19 mouse cellular contexts compared by ENCODE assay signal in the genomic region with DNA sequence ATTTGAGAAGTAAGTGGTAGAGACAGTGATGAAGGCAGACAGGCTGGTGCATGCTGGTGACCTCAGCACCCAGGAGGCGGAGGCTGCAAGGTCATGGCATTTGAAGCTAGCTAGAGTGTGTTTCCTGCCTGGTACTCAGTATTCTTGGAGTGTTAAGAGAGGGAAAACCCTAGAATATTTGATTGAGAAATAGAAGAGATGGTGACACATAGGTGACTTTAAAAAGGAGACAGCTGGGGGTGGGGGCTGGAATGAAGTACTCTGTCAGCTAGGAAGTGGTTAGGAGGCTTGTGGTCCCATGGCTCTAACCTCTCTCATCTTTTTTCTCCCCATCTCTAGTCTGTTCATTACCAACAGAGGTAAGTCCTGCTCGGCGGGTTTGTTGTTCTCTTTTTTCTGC. TPM values are rescaled to one million over a fixed set of nuclear protein-coding genes. Genes with fewer than 3 reads are reported as not detected.
DNase-seq lines count a peak whose midpoint lies in the region; ATAC-seq lines count a peak whose summit lies in the region.
"Had no signal": no experiment of that assay in that cellular context is flagged by ENCODE, and none has a peak within 500 bp of the region (broad histone marks: within the 10 kb centered on the region; RNA-seq: fewer than 3 reads in every experiment).

No protein-coding gene starts in this region.

- peaks cover 28% of the 10 kb centered on the region for H3K36me3 ChIP-seq in macrophage (ENCODE audit: inconsistent target)

- H3K4me3 ChIP-seq in macrophage (ENCODE audit: inconsistent target) = no peak overlapping the region
- H3K4me3 ChIP-seq: hindbrain, embryonic 10.5 days had no signal

- WGBS in macrophage (ENCODE audit: missing documents) = 28% methylated on average over 3 of the region's 3 CpGs

- DNase-seq in thymus, postnatal 4 days = peak; percentile 28
- no peak for DNase-seq in thymus, postnatal 25 days
- DNase-seq in adrenal gland, postnatal 10 days = peak; percentile 49
- no peak for DNase-seq in gastrocnemius, postnatal 14 days
- DNase-seq in heart, postnatal 10 days = no peak
- DNase-seq: cerebellum, adult 9-11 months; lung, postnatal 10 days; thymus, postnatal 36 days had no signal

- peaks cover 57% of the 10 kb centered on the region for H3K79me2 ChIP-seq in macrophage (ENCODE audit: inconsistent target)

- no peak for ATAC-seq in erythroblast, adult 5-6 weeks (replicated peaks; ENCODE audit: low FRiP score, poor library complexity, severe bottlenecking)
- ATAC-seq: forebrain, embryonic 16.5 days; intestine, embryonic 16.5 days had no signal

- peak overlapping the region; percentile 25; the same call in 1 of the 2 replicates for H3K27ac ChIP-seq in macrophage
- H3K27ac ChIP-seq: hindbrain, embryonic 10.5 days; liver, embryonic 14.5 days had no signal

- intact Hi-C loops in gastrocnemius, postnatal 14 days (cut with DNase I; ENCODE audit: low total_unique reads) = no loop called here
- intact Hi-C loops in heart, postnatal 10 days (cut with DNase I) = no loop called here

RNA-seq across cellular contexts. Expression of a gene that starts 7.9 kb away (rescaled TPM):
- 10 to 100 TPM; 68.0 to 74.5 TPM for total RNA-seq in adrenal gland, postnatal 10 days (2021)
- total RNA-seq in macrophage (2018; cell fraction: chromatin; rRNA removed) = 100 to 1,000 TPM in 7 of 26 experiments, 10 to 100 TPM in 19; 12.5 to 167 (median 57.8) TPM
- 100 to 1,000 TPM in 1 of 26 experiments, 10 to 100 TPM in 25; 30.9 to 117 (median 66.6) TPM for total RNA-seq in macrophage (2018; cell fraction: cytosol; rRNA removed)
- 100 to 1,000 TPM in 2 of 26 experiments, 10 to 100 TPM in 24; 13.0 to 120 (median 43.4) TPM for total RNA-seq in macrophage (2018; cell fraction: nucleus; rRNA removed)
- polyA plus RNA-seq in macrophage (2018) = 32.8 to 151 TPM (median 58.4 TPM) in 3 replicates
- 10 to 100 TPM; 45.4 to 55.2 TPM for total RNA-seq in gastrocnemius, postnatal 14 days (2021)
- total RNA-seq in heart, postnatal 10 days (2021) = 10 to 100 TPM; 53.4 to 54.2 TPM
- total RNA-seq in erythroblast, adult 5-6 weeks (2015; ENCODE audit: low replicate concordance) = 7.1 and 10.0 TPM in 2 replicates
- 11.2 and 13.9 TPM in 2 replicates for total RNA-seq in erythroblast, adult 5-6 weeks (2017; ENCODE audit: low replicate concordance)

RNA-seq across cellular contexts. Expression of a gene that starts 12.4 kb away (rescaled TPM):
- not detected for total RNA-seq in adrenal gland, postnatal 10 days (2021)
- 1 to 10 TPM in 16 of 26 experiments, not detected in 10; 1.1 to 4.2 (median 2.6) TPM for total RNA-seq in macrophage (2018; cell fraction: chromatin; rRNA removed)
- total RNA-seq in macrophage (2018; cell fraction: cytosol; rRNA removed) = under 1 TPM in 6 of 26 experiments, not detected in 20; 0.31 to 0.61 (median 0.43) TPM
- total RNA-seq in macrophage (2018; cell fraction: nucleus; rRNA removed) = 1 to 10 TPM in 11 of 26 experiments, not detected in 15; 1.0 to 5.2 (median 2.4) TPM
- not detected in 3 replicates for polyA plus RNA-seq in macrophage (2018)
- under 1 TPM in 1 of 2 experiments, not detected in 1; 0.72 TPM for total RNA-seq in gastrocnemius, postnatal 14 days (2021)
- total RNA-seq in heart, postnatal 10 days (2021) = under 1 TPM in 1 of 2 experiments, not detected in 1; 0.89 TPM
- not detected in 2 replicates for total RNA-seq in erythroblast, adult 5-6 weeks (2015; ENCODE audit: low replicate concordance)
- not detected in 2 replicates for total RNA-seq in erythroblast, adult 5-6 weeks (2017; ENCODE audit: low replicate concordance)
- total RNA-seq: gastrocnemius, adult 18-20 months had no signal

RNA-seq across cellular contexts. Expression of a gene that starts 15.6 kb away (rescaled TPM):
- 1 to 10 TPM; 3.2 to 7.6 TPM for total RNA-seq in adrenal gland, postnatal 10 days (2021)
- total RNA-seq in macrophage (2018; cell fraction: chromatin; rRNA removed) = 10 to 100 TPM in 17 of 26 experiments, 1 to 10 TPM in 9; 4.2 to 19.4 (median 11.4) TPM
- 1 to 10 TPM in 22 of 26 experiments, under 1 TPM in 4; 0.81 to 1.8 (median 1.2) TPM for total RNA-seq in macrophage (2018; cell fraction: cytosol; rRNA removed)
- 10 to 100 TPM in 6 of 26 experiments, 1 to 10 TPM in 20; 3.0 to 17.2 (median 8.2) TPM for total RNA-seq in macrophage (2018; cell fraction: nucleus; rRNA removed)
- 0.93 to 1.7 TPM (median 1.1 TPM) in 3 replicates for polyA plus RNA-seq in macrophage (2018)
- 1 to 10 TPM; 1.2 TPM for total RNA-seq in gastrocnemius, postnatal 14 days (2021)
- 1 to 10 TPM; 2.2 to 3.1 TPM for total RNA-seq in heart, postnatal 10 days (2021)
- total RNA-seq in erythroblast, adult 5-6 weeks (2015; ENCODE audit: low replicate concordance) = 0.19 TPM in 1 of 2 replicates, not detected in the other
- total RNA-seq in erythroblast, adult 5-6 weeks (2017; ENCODE audit: low replicate concordance) = 0.60 and 4.5 TPM in 2 replicates

RNA-seq across cellular contexts. Expression of a gene that starts 35.0 kb away (rescaled TPM):
- 10 to 100 TPM in 1 of 2 experiments, 1 to 10 TPM in 1; 8.1 to 17.5 TPM for total RNA-seq in adrenal gland, postnatal 10 days (2021)
- total RNA-seq in macrophage (2018; cell fraction: chromatin; rRNA removed) = not detected
- total RNA-seq in macrophage (2018; cell fraction: cytosol; rRNA removed) = not detected
- not detected for total RNA-seq in macrophage (2018; cell fraction: nucleus; rRNA removed)
- polyA plus RNA-seq in macrophage (2018) = not detected in 3 replicates
- total RNA-seq in gastrocnemius, postnatal 14 days (2021) = under 1 TPM; 0.11 to 0.31 TPM
- under 1 TPM; 0.69 to 0.77 TPM for total RNA-seq in heart, postnatal 10 days (2021)
- not detected in 2 replicates for total RNA-seq in erythroblast, adult 5-6 weeks (2015; ENCODE audit: low replicate concordance)
- not detected in 2 replicates for total RNA-seq in erythroblast, adult 5-6 weeks (2017; ENCODE audit: low replicate concordance)
- polyA plus RNA-seq: hindbrain, embryonic 10.5 days; midbrain, embryonic 11.5 days had no signal

RNA-seq across cellular contexts. Expression of a gene that starts 49.6 kb away (rescaled TPM):
- 1 to 10 TPM; 1.4 to 2.3 TPM for total RNA-seq in adrenal gland, postnatal 10 days (2021)
- 1 to 10 TPM in 15 of 26 experiments, under 1 TPM in 9, not detected in 2; 0.50 to 7.3 (median 1.9) TPM for total RNA-seq in macrophage (2018; cell fraction: chromatin; rRNA removed)
- 10 to 100 TPM in 3 of 26 experiments, 1 to 10 TPM in 22, under 1 TPM in 1; 0.83 to 19.8 (median 3.0) TPM for total RNA-seq in macrophage (2018; cell fraction: cytosol; rRNA removed)
- 10 to 100 TPM in 10 of 26 experiments, 1 to 10 TPM in 16; 1.1 to 29.6 (median 7.7) TPM for total RNA-seq in macrophage (2018; cell fraction: nucleus; rRNA removed)
- polyA plus RNA-seq in macrophage (2018) = 0.54 to 2.0 TPM (median 0.57 TPM) in 3 replicates
- not detected for total RNA-seq in gastrocnemius, postnatal 14 days (2021)
- under 1 TPM in 1 of 2 experiments, not detected in 1; 0.17 TPM for total RNA-seq in heart, postnatal 10 days (2021)
- total RNA-seq in erythroblast, adult 5-6 weeks (2015; ENCODE audit: low replicate concordance) = 1.5 and 2.9 TPM in 2 replicates
- 3.3 TPM in 1 of 2 replicates, not detected in the other for total RNA-seq in erythroblast, adult 5-6 weeks (2017; ENCODE audit: low replicate concordance)
- total RNA-seq: gastrocnemius, adult 18-20 months; left cerebral cortex, adult 18-20 months had no signal
- polyA plus RNA-seq: forebrain, embryonic 16.5 days; kidney, embryonic 16.5 days; limb, embryonic 11.5 days; midbrain, embryonic 11.5 days had no signal

Comparison
In these comparisons a context has a peak if more than half of its experiments do, and no peak if none do; other contexts are left out.
1. DNase-seq: peak in thymus, postnatal 4 days (single experiment) and adrenal gland, postnatal 10 days (single experiment); none in thymus, postnatal 25 days (single experiment), gastrocnemius, postnatal 14 days (single experiment) and heart, postnatal 10 days (0 of 2).